Mouse (Mus musculus) liver, postnatal 0 days (tissue): Measurements from ENCODE around the gene Spata19.

Experiments used
- CTCF ChIP-seq: sonication (generic); IDR thresholded peaks from 2 replicates; pipeline ENCODE4 v1.5.1; 2016; ENCODE audit warnings: antibody characterized with exemption, low read depth
- EP300 ChIP-seq: IDR thresholded peaks from 2 replicates; pipeline ENCODE4 v1.6.1; 2016; ENCODE audit warnings: antibody characterized with exemption, low read depth, mild to moderate bottlenecking

- no peak for TF ChIP-seq CTCF
- no peak for TF ChIP-seq EP300
These were observed 39.3 kb downstream of the Spata19 start for GRCm38 (mm10) chr9:27435936-27436335.
